In the genomic region with DNA sequence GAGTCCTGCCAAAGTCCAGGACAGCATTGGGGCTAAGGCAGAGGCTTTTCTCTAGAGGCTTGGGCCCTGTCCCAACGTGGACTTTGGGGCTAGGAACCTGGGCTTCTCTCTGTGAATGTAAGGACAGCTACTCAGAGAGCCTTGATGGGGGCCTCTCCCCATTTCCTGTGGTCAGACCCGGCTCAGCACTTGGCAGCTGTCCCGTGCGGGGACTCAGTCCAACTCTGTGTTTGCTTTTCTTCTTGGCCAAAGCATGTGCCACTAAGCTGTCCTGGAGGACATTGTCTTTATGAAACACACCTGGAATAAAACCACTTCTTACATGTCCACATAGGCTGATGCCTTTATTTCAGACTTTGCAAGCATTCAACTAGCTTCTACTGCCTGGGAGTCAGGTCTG, we compare ENCODE assay signal across 8 mouse cellular contexts. TPM values are rescaled to one million over a fixed set of nuclear protein-coding genes. Genes with fewer than 3 reads are reported as not detected.
A peak's percentile ranks its signal among the peaks of the same experiment; 100 is the strongest.
DNase-seq lines count a peak whose midpoint lies in the region; ATAC-seq and TF ChIP-seq lines count a peak whose summit lies in the region.

No protein-coding gene starts in this region.

- H3K9me3 ChIP-seq in liver, embryonic 12.5 days (replicated peaks), result no peaks in the 10 kb centered on the region

- WGBS in liver, adult 2 months, result 3% methylated on average over 4 of the region's 4 CpGs
- WGBS in liver, embryonic 12.5 days (ENCODE audit: insufficient replicate concordance), result 15% methylated on average over 4 of the region's 4 CpGs

- peak; percentile 55 to 61 for DNase-seq in cerebellum, postnatal 14 days
- no peak for DNase-seq in cerebellum, adult 18-20 months
- peak; percentile 34 for DNase-seq in liver, adult 2 months (ENCODE audit: extremely low read depth, low read depth, low spot score)
- peak; percentile 19 for DNase-seq in kidney, adult 9 months
- peak; percentile 44 for DNase-seq in ovary, adult 18-20 months (ENCODE audit: low spot score)
- DNase-seq in retina, postnatal 1 day, result no peak

- no peak for TF ChIP-seq POLR2A in liver, adult 2 months (IDR thresholded peaks at IDR 0.05; ENCODE audit: extremely low read depth, insufficient read depth, low read length)

- no peaks in the 10 kb centered on the region for H3K79me2 ChIP-seq in liver, adult 2 months (ENCODE audit: control insufficient read depth, insufficient read depth, low read length)

- no peak overlapping the region for H3K27ac ChIP-seq in liver, adult 2 months (replicated peaks; ENCODE audit: insufficient read depth, low read depth, low read length)
- H3K27ac ChIP-seq in liver, embryonic 12.5 days, result no peak overlapping the region

- H3K4me1 ChIP-seq in liver, adult 2 months (ENCODE audit: control insufficient read depth, insufficient read depth, low read length), result 0 out of 2 replicates have a peak, but pooled peaks cover 5% of the 10 kb centered on the region
- peaks cover 21% of the 10 kb centered on the region for H3K4me1 ChIP-seq in liver, embryonic 12.5 days

- H3K27me3 ChIP-seq in liver, adult 2 months (ENCODE audit: control insufficient read depth, insufficient read depth, low read length), result no peaks in the 10 kb centered on the region
- H3K27me3 ChIP-seq in liver, embryonic 12.5 days (replicated peaks), result 0 out of 2 replicates have a peak, but pooled peaks cover 10% of the 10 kb centered on the region

- no peak overlapping the region for H3K4me3 ChIP-seq in liver, adult 2 months (ENCODE audit: insufficient read depth, low read depth, low read length)
- H3K4me3 ChIP-seq in liver, embryonic 12.5 days, result no peak overlapping the region

- ATAC-seq in liver, embryonic 12.5 days, result no peak
- ATAC-seq in cerebellum, adult (ENCODE audit: insufficient number of reproducible peaks, low FRiP score, low TSS enrichment), result no peak

- no peak for TF ChIP-seq CTCF in liver, adult 2 months (IDR thresholded peaks at IDR 0.05; ENCODE audit: low read depth, low read length)

- H3K36me3 ChIP-seq in liver, adult 2 months (ENCODE audit: control insufficient read depth, insufficient read depth, low read length), result no peaks in the 10 kb centered on the region
- H3K36me3 ChIP-seq in liver, embryonic 12.5 days, result no peaks in the 10 kb centered on the region

- no peak overlapping the region for H3K9ac ChIP-seq in liver, adult 2 months (ENCODE audit: low read depth, low read length)
- H3K9ac ChIP-seq in liver, embryonic 12.5 days, result no peak overlapping the region

- H3K4me2 ChIP-seq in liver, embryonic 12.5 days, result no peak overlapping the region

RNA-seq across cellular contexts. Expression of a gene that starts 40.1 kb away (rescaled TPM):
- 20.7 and 20.8 TPM in 2 replicates for total RNA-seq in liver, adult 2 months (2014; rRNA removed)
- 46.4 and 51.4 TPM in 2 replicates for polyA plus RNA-seq in liver, adult 2 months (2012; rRNA removed)
- 15.3 and 15.7 TPM in 2 replicates for polyA plus RNA-seq in liver, embryonic 12.5 days (2016; fragmentation: Nextera tagmentation; extraction: Ambion mirVana)

RNA-seq across cellular contexts. Expression of a gene that starts 40.6 kb away (rescaled TPM):
- total RNA-seq in liver, adult 2 months (2014; rRNA removed), result 17.6 and 20.4 TPM in 2 replicates
- 18.1 and 21.2 TPM in 2 replicates for polyA plus RNA-seq in liver, adult 2 months (2012; rRNA removed)
- 188 and 195 TPM in 2 replicates for polyA plus RNA-seq in liver, embryonic 12.5 days (2016; fragmentation: Nextera tagmentation; extraction: Ambion mirVana)

Comparison
In these comparisons a context has a peak if more than half of its experiments do, and no peak if none do; other contexts are left out.
1. DNase-seq: peak in cerebellum, postnatal 14 days (2 of 2), liver, adult 2 months (single experiment), kidney, adult 9 months (single experiment) and ovary, adult 18-20 months (single experiment); none in cerebellum, adult 18-20 months (0 of 2) and retina, postnatal 1 day (single experiment).